In the genomic region with DNA sequence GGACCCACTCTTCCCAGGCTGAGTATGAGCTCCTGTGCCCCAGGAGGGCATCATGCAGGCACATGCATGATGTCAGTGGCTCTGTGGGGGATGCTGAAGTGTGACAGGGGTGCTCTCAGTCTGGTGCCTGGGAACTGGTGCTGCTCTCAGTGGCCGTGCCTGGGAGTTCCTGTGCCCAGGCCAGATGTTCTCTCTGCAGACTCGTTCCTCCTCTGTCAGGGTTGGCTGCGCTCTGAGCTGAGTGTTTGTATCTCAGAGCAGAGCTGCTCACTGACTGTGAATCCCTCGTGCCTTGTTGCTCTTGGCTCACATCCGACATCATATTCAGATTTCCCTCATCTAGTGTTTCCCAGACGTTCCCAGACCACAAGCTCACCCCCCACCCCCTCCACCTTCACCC, we compare ENCODE assay signal across 11 mouse cellular contexts.
A peak's percentile ranks its signal among the peaks of the same experiment; 100 is the strongest.
DNase-seq lines count a peak whose midpoint lies in the region; ATAC-seq and TF ChIP-seq lines count a peak whose summit lies in the region.
"Had no signal": no experiment of that assay in that cellular context is flagged by ENCODE, and none has a peak within 500 bp of the region (broad histone marks: within the 10 kb centered on the region; RNA-seq: fewer than 3 reads in every experiment).

No protein-coding gene starts in this region.

- no peaks in the 10 kb centered on the region for H3K27me3 ChIP-seq in heart, adult 2 months (ENCODE audit: control insufficient read depth, insufficient read depth, low read length)
- H3K27me3 ChIP-seq in midbrain, embryonic 14.5 days (ENCODE audit: control insufficient read depth, insufficient read depth, low read length): no peaks in the 10 kb centered on the region
- H3K27me3 ChIP-seq in midbrain, embryonic 16.5 days (ENCODE audit: control insufficient read depth, insufficient read depth, low read depth, low read length): no peaks in the 10 kb centered on the region
- H3K27me3 ChIP-seq in hindbrain, postnatal 0 days (ENCODE audit: insufficient read depth, low read length): no peaks in the 10 kb centered on the region

- no peak overlapping the region for H3K27ac ChIP-seq in heart, adult 2 months
- H3K27ac ChIP-seq in midbrain, embryonic 14.5 days (replicated peaks; ENCODE audit: low read depth, low read length): no peak overlapping the region
- no peak overlapping the region for H3K27ac ChIP-seq in midbrain, embryonic 16.5 days (ENCODE audit: low read length)
- H3K27ac ChIP-seq in hindbrain, postnatal 0 days: no peak overlapping the region
- H3K27ac ChIP-seq: liver, embryonic 14.5 days had no signal

- 42% methylated on average over 6 of the region's 6 CpGs for WGBS in heart, adult 2 months
- 42% methylated on average over 6 of the region's 6 CpGs for WGBS in midbrain, embryonic 14.5 days
- WGBS in midbrain, embryonic 16.5 days: 46% methylated on average over 6 of the region's 6 CpGs
- 32% methylated on average over 6 of the region's 6 CpGs for WGBS in hindbrain, postnatal 0 days

- no peaks in the 10 kb centered on the region for H3K79me2 ChIP-seq in heart, adult 2 months (replicated peaks; ENCODE audit: control insufficient read depth, insufficient read depth, low read length)

- H3K4me3 ChIP-seq in heart, adult 2 months: no peak overlapping the region
- H3K4me3 ChIP-seq in midbrain, embryonic 14.5 days (replicated peaks; ENCODE audit: low read depth, low read length): no peak overlapping the region
- no peak overlapping the region for H3K4me3 ChIP-seq in midbrain, embryonic 16.5 days (ENCODE audit: low read depth, low read length)
- H3K4me3 ChIP-seq in hindbrain, postnatal 0 days (ENCODE audit: low read length): no peak overlapping the region
- H3K4me3 ChIP-seq: erythroblast, embryonic 14.5 days had no signal

- no peaks in the 10 kb centered on the region for H3K9me3 ChIP-seq in midbrain, embryonic 14.5 days (ENCODE audit: control insufficient read depth, low read length)
- H3K9me3 ChIP-seq in midbrain, embryonic 16.5 days (replicated peaks; ENCODE audit: control insufficient read depth, low read length, poor library complexity, severe bottlenecking): no peaks in the 10 kb centered on the region
- no peaks in the 10 kb centered on the region for H3K9me3 ChIP-seq in hindbrain, postnatal 0 days (ENCODE audit: low read length)

- TF ChIP-seq POLR2A in heart, adult 2 months (IDR thresholded peaks at IDR 0.05; ENCODE audit: insufficient read depth, low read depth, low read length): no peak

- H3K4me2 ChIP-seq in midbrain, embryonic 14.5 days (ENCODE audit: low read length): no peak overlapping the region
- no peak overlapping the region for H3K4me2 ChIP-seq in midbrain, embryonic 16.5 days (ENCODE audit: low read length)
- no peak overlapping the region for H3K4me2 ChIP-seq in hindbrain, postnatal 0 days (ENCODE audit: low read depth, low read length)

- intact Hi-C loops in heart, adult 2 months (cut with DNase I): no loop called here

- no peak overlapping the region for H3K9ac ChIP-seq in heart, adult 2 months (ENCODE audit: low read depth, low read length)
- no peak overlapping the region for H3K9ac ChIP-seq in midbrain, embryonic 14.5 days (replicated peaks; ENCODE audit: low read length)
- H3K9ac ChIP-seq in midbrain, embryonic 16.5 days (ENCODE audit: low read depth, low read length): no peak overlapping the region
- no peak overlapping the region for H3K9ac ChIP-seq in hindbrain, postnatal 0 days (replicated peaks; ENCODE audit: low read length)
- H3K9ac ChIP-seq: liver, embryonic 14.5 days had no signal

- peak; percentile 66 for DNase-seq in heart, adult 11 months
- no peak for DNase-seq in heart, adult 2 months
- peak; percentile 35 for DNase-seq in midbrain, embryonic 14.5 days
- peak; percentile 24 for DNase-seq in hindbrain, postnatal 0 days (ENCODE audit: low spot score)
- DNase-seq in thymus, postnatal 14 days: peak; percentile 47
- DNase-seq in adrenal gland, postnatal 10 days: no peak
- no peak for DNase-seq in right cerebral cortex, adult 18-20 months
- DNase-seq: cerebellum, postnatal 25 days had no signal

- TF ChIP-seq EP300 in heart, adult 2 months (IDR thresholded peaks at IDR 0.05; ENCODE audit: insufficient read depth, low read depth, low read length): no peak

- ATAC-seq in midbrain, embryonic 14.5 days (ENCODE audit: low FRiP score, low TSS enrichment): no peak
- ATAC-seq in midbrain, embryonic 16.5 days: no peak
- peak; percentile 57; the same call in 1 of the 2 replicates for ATAC-seq in hindbrain, postnatal 0 days

- TF ChIP-seq CTCF in heart, adult 2 months (IDR thresholded peaks at IDR 0.05): no peak
- TF ChIP-seq CTCF in hindbrain, postnatal 0 days (IDR thresholded peaks at IDR 0.05; ENCODE audit: low read depth): no peak

- no peaks in the 10 kb centered on the region for H3K4me1 ChIP-seq in heart, adult 2 months (ENCODE audit: control insufficient read depth, insufficient read depth, low read length)
- H3K4me1 ChIP-seq in midbrain, embryonic 14.5 days (ENCODE audit: control insufficient read depth, insufficient read depth, low read length): no peaks in the 10 kb centered on the region
- peaks cover 2% of the 10 kb centered on the region; the same call in 1 of the 2 replicates for H3K4me1 ChIP-seq in midbrain, embryonic 16.5 days (ENCODE audit: control insufficient read depth, insufficient read depth, low read length)
- H3K4me1 ChIP-seq in hindbrain, postnatal 0 days (ENCODE audit: insufficient read depth, low read length): no peaks in the 10 kb centered on the region

- no peaks in the 10 kb centered on the region for H3K36me3 ChIP-seq in heart, adult 2 months (ENCODE audit: control insufficient read depth, insufficient read depth, low read length)
- H3K36me3 ChIP-seq in midbrain, embryonic 14.5 days (ENCODE audit: control insufficient read depth, insufficient read depth, low read length): no peaks in the 10 kb centered on the region
- no peaks in the 10 kb centered on the region for H3K36me3 ChIP-seq in midbrain, embryonic 16.5 days (ENCODE audit: control insufficient read depth, insufficient read depth, low read length)
- no peaks in the 10 kb centered on the region for H3K36me3 ChIP-seq in hindbrain, postnatal 0 days (ENCODE audit: insufficient read depth, low read length)

Comparison
In these comparisons a context has a peak if more than half of its experiments do, and no peak if none do; other contexts are left out.
1. DNase-seq: peak in heart, adult 11 months (single experiment), midbrain, embryonic 14.5 days (single experiment), hindbrain, postnatal 0 days (single experiment) and thymus, postnatal 14 days (single experiment); none in heart, adult 2 months (0 of 2), adrenal gland, postnatal 10 days (single experiment) and right cerebral cortex, adult 18-20 months (single experiment).